Mouse (Mus musculus) small intestine, adult 2 months (tissue): ENCODE measurements around the gene Rtl5. TPM values are rescaled to one million over a fixed set of nuclear protein-coding genes. Genes with fewer than 3 reads are reported as not detected.
"Not testable (repeated sequence)": the region's sequence is repeated elsewhere in the genome, so short reads cannot be mapped to it uniquely, and the experiment has no call there.

Experiments used
- H3K27ac ChIP-seq: fragments of 200-500 bp; 2 replicates; pipeline ENCODE4 v1.5.1; 2012; ENCODE audit warnings: low read depth, low read length, control low read depth, inconsistent platforms; ENCODE audit not compliant: insufficient read depth
- H3K27me3 ChIP-seq: fragments of 200-500 bp; 2 replicates; pipeline ENCODE4 v1.6.1; 2012; ENCODE audit warnings: mild to moderate bottlenecking, moderate library complexity, low read length, inconsistent platforms; ENCODE audit not compliant: control insufficient read depth, insufficient read depth
- H3K36me3 ChIP-seq: fragments of 200-500 bp; 2 replicates; pipeline ENCODE4 v1.6.1; 2012; ENCODE audit warnings: mild to moderate bottlenecking, low read length, control low read depth, inconsistent platforms; ENCODE audit not compliant: control insufficient read depth, insufficient read depth
- H3K4me1 ChIP-seq: fragments of 200-500 bp; 2 replicates; pipeline ENCODE4 v1.6.1; 2012; ENCODE audit warnings: low read length, inconsistent platforms, mixed read lengths; ENCODE audit not compliant: control insufficient read depth, insufficient read depth, insufficient read length
- H3K4me3 ChIP-seq: fragments of 200-500 bp; 2 replicates; pipeline ENCODE4 v1.5.1; 2012; ENCODE audit warnings: low read depth, mild to moderate bottlenecking, control low read depth, inconsistent platforms, low read length, moderate library complexity
- CTCF ChIP-seq: fragments of 200-500 bp; IDR thresholded peaks from 2 replicates; pipeline ENCODE4 v1.5.1; 2012; ENCODE audit warnings: low read depth, mild to moderate bottlenecking, control low read depth, inconsistent platforms, low read length, moderate library complexity, mixed read lengths; ENCODE audit not compliant: insufficient replicate concordance, insufficient read length; ENCODE audit errors: extremely low read depth
- POLR2A ChIP-seq: fragments of 200-500 bp; IDR thresholded peaks from 2 replicates; pipeline ENCODE4 v1.6.1; 2012; ENCODE audit warnings: low read depth, mild to moderate bottlenecking, control low read depth, inconsistent platforms, low read length, moderate library complexity
- WGBS: fragments of 180-500 bp; shearing (Covaris S2); methylation state at CpG from one replicate; pipeline ENCODE4 v1.1.7; 2018; 5-methylcytosine and 5-hydroxymethylcytosine counted together
- polyA plus RNA-seq: library from polyadenylated mRNA; depleted of rRNA; stranded (reverse); fragments of >200 nt; gene quantifications from 2 replicates; pipeline ENCODE4 v1.2.3, GENCODE M21; 2012; rRNA removed

The Rtl5 gene
- 1.3 and 1.4 TPM in 2 replicates for polyA plus RNA-seq

DNA sequence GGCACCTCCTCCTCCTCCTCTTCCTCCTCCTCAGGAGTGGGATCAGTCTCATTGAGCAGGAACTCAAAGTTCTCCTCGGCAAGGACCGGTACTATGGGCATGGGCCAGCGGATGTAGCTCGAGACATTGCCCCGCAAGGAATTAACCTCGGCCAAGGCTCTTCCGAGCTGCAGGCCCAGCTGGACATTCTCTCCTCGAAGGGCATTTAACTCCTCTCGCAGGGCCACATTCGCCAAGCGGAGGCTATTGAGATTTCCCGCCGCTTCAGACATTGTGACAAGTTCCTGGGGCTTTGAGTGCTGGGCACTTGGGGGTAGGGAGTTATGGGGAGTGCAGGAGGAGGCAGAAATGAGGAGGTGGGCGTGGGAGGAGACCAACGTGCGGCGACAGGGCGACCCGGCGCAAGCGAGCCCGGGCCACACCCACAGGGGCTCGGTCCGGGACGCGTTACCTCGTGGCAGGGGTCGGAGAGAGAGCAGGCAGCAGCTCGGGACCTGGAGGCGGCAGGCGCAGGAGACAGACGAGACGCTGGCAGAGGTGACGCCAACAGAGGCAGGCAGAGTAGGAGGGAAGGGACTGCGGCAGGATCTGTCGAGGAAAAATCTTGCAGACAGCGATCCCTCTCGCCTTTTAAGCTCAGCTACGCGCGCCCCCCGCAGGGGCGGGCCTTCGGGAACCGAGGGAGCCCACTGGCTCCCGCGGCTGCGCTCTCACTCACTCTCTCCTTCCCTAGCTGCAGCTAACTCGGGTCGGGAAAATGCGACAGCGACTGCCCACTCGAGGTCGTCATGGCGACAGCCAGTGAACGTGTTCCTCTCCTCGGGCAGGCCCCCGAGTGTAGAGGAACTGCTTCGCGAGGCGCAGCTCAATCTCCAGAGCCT lies at the start of gene Rtl5:
Rtl5 (minus strand) TSS at position 714 of the 881 bp plus-strand sequence.
- 0 out of 2 replicates have a peak, but pooled peaks cover 1% of the 10 kb centered on the region for H3K4me1 ChIP-seq
- TF ChIP-seq CTCF (no peak), POLR2A (no peak)
- 16% methylated on average over 61 of the region's 61 CpGs for WGBS
- H3K4me3 ChIP-seq = peak within 1 kb of the TSS; percentile 67
- no peaks in the 10 kb centered on the region for H3K36me3 ChIP-seq
- H3K27ac ChIP-seq = no peak within 1 kb of the TSS
- H3K27me3 ChIP-seq = no peaks in the 10 kb centered on the region; the same call in 1 of the 2 replicates

- Histone ChIP-seq H3K27ac (peak within 1 kb of the TSS; percentile 78), H3K4me1 (peaks cover 3% of the 10 kb centered on the region; the same call in 1 of the 2 replicates), H3K27me3 (no peaks in the 10 kb centered on the region), H3K4me3 (peak within 1 kb of the TSS; percentile 100), H3K36me3 (peaks cover 3% of the 10 kb centered on the region)
- TF ChIP-seq CTCF (no peak), POLR2A (peak; percentile 42; the same call in 1 of the 2 replicates)
- 10% methylated on average over 30 of the region's 30 CpGs for WGBS
Measured at GRCm38 (mm10) chrX:102119042-102119864, 48.1 kb upstream of the Rtl5 start, which contains the start of gene Pin4. TSS of gene Pin4 (plus strand) at chrX:102119447.

DNA sequence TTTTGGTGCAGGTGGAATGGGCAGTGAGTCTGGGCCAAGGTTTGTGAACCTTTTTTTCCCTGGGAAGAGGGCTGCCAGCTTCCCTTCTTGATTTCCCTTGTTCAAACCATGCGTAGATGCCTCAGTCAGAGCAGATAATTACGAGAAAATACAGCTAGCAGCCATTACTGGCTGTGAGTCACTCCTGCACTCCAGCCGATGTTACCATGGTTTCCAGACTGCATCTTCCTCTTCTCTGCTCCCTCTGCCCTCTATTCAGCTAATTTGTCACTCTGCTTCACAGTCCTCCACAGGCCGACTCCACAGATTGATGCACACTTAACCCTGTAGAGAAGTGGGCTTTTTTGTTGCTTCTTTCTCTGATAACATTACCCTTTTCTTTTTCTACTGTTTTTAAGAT lies 44.6 kb upstream of the Rtl5 start:
- 47% methylated on average over 4 of the region's 4 CpGs for WGBS
- Histone ChIP-seq H3K4me3 (no peak overlapping the region), H3K4me1 (peaks cover 2% of the 10 kb centered on the region; the same call in 1 of the 2 replicates), H3K27ac (no peak overlapping the region), H3K36me3 (no peaks in the 10 kb centered on the region), H3K27me3 (no peaks in the 10 kb centered on the region)
- TF ChIP-seq CTCF = no peak
- TF ChIP-seq POLR2A = no peak

GRCm38 (mm10) chrX:102109349-102109748 lies 38.2 kb upstream of the Rtl5 start:
- H3K27me3 ChIP-seq = not testable (repeated sequence)

GRCm38 (mm10) chrX:102103830-102104229 lies 32.7 kb upstream of the Rtl5 start:
- H3K36me3 ChIP-seq, H3K4me3 ChIP-seq, H3K27ac ChIP-seq, H3K27me3 ChIP-seq, H3K4me1 ChIP-seq: not testable (repeated sequence)
- 63% methylated on average over 2 of the region's 2 CpGs for WGBS

More at GRCm38 (mm10) chrX:102109349-102109748, 38.2 kb upstream of the Rtl5 start:
- H3K36me3 ChIP-seq, H3K4me1 ChIP-seq, H3K27ac ChIP-seq, H3K4me3 ChIP-seq: not testable (repeated sequence)
- 71% methylated on average over 5 of the region's 5 CpGs for WGBS

DNA sequence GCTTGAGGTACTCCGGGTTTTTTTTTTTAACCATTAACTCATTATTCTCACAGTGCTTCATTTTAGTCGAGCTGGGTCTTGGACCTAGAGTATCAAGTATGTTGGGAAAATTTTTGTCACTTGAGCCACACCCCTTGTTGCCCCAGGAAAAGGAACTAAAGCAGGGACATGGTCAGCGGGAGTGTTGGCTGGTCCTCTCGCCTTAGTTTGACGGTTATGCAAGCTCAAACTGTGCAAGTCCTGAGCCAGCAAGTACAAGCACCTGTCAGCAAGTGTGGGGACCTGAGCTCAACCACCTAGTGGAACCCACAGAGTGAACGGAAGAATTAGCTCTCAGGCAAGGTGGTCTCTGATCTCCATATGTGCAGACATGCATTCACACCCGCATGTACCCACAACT lies 30.8 kb upstream of the Rtl5 start:
- no peak overlapping the region for H3K4me3 ChIP-seq
- H3K27me3 ChIP-seq = no peaks in the 10 kb centered on the region
- 47% methylated on average over 7 of the region's 7 CpGs for WGBS
- H3K4me1 ChIP-seq = no peaks in the 10 kb centered on the region
- no peaks in the 10 kb centered on the region for H3K36me3 ChIP-seq
- TF ChIP-seq CTCF (no peak), POLR2A (no peak)
- no peak overlapping the region for H3K27ac ChIP-seq

DNA sequence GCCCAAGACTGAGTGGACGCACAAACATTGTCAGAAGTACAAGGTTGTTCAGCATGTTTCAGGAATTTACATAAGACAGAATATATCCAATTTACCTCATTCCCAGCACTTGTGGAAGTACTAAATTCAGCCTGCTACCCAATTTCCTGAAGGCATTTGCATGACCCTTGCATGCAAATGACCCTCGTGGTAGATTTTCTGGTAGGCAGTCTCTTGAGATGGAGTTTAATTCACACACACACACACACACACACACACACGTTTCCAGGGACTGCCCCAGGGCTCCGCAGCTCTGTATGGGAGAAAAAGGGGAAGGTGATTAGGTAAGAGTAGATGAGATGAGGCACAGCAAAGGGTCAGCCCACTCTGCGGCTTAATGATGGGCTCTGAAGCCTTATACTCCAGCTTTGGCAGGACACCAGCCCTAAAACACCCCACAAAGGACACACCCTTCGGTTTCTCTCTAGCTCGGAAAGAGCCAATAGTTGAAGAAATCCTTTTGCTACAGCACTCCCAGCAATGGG lies 23.3 kb upstream of the Rtl5 start:
- no peak overlapping the region for H3K27ac ChIP-seq
- 70% methylated on average over 7 of the region's 7 CpGs for WGBS
- H3K27me3 ChIP-seq = no peaks in the 10 kb centered on the region

More for the DNA sequence above, 23.3 kb upstream of the Rtl5 start:
- no peaks in the 10 kb centered on the region for H3K4me1 ChIP-seq
- H3K36me3 ChIP-seq = no peaks in the 10 kb centered on the region
- H3K4me3 ChIP-seq = no peak overlapping the region
- TF ChIP-seq CTCF (no peak), POLR2A (no peak)
